Mouse (Mus musculus): ENCODE results near the gene Cxadr. TPM values are rescaled to one million over a fixed set of nuclear protein-coding genes. Genes with fewer than 3 reads are reported as not detected.

Cxadr gene
- polyA plus RNA-seq, 1 experiment from 2014 or later, result 24.1 TPM

DNA sequence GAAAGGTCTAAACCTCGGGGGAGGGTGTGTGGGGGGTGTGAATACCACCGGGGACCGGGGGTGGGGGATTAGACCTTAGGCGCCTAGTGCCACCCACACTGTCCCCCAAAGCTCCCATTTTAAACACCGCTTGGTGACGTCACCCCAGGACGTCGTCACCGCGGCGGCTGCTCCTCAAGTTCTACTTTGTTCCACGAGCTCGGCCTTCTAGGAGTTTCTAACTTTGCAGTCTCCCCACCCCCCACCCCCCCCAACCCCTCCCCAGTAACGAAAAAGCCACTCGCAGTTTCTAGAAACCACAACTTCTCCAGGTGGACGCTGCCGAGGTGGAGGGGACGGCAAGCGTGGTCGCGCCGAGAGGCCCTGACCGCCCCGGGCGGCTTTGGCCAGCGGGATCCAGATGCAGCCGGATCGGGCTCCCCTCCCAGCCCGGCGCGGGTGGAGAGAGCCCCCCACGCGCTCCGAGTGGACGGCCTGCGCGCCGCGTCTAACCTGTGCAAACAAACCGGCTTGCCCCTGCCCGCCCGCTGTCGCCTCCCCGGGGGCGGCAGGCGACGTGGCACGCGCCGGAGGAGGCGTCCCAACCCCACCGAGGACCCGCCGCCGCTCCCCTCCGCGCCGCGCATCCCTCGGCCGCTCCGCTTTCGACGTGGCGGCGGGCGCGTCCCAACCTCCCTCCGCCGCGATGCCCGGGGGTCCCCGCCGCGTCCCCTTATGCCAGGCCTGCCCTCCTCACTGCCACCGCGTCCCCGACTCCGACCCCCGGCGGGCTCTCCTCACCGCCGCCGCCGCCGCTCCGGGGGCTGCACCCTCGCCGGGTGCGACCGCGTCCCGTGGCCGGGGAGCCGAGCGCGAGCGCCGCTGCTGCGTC, 74.8 kb downstream of the Cxadr start:
- peak overlapping the region; percentile 73 for H3K4me2 ChIP-seq
- no peaks in the 10 kb centered on the region for H3K27me3 ChIP-seq
- ATAC-seq (ENCODE audit: insufficient number of reproducible peaks, insufficient read depth, low FRiP score, low TSS enrichment, low read depth), result peak; percentile 65
- H3K27ac ChIP-seq, result peak overlapping the region; percentile 82
- H3K4me3 ChIP-seq, result peak overlapping the region; percentile 91
- WGBS, result under 1% methylated on average over 50 of the region's 100 CpGs
- no peaks in the 10 kb centered on the region for H3K9me3 ChIP-seq
- peaks cover 13% of the 10 kb centered on the region for H3K4me1 ChIP-seq
- peak overlapping the region; percentile 97 for H3K9ac ChIP-seq
- peaks cover 13% of the 10 kb centered on the region for H3K36me3 ChIP-seq

DNA sequence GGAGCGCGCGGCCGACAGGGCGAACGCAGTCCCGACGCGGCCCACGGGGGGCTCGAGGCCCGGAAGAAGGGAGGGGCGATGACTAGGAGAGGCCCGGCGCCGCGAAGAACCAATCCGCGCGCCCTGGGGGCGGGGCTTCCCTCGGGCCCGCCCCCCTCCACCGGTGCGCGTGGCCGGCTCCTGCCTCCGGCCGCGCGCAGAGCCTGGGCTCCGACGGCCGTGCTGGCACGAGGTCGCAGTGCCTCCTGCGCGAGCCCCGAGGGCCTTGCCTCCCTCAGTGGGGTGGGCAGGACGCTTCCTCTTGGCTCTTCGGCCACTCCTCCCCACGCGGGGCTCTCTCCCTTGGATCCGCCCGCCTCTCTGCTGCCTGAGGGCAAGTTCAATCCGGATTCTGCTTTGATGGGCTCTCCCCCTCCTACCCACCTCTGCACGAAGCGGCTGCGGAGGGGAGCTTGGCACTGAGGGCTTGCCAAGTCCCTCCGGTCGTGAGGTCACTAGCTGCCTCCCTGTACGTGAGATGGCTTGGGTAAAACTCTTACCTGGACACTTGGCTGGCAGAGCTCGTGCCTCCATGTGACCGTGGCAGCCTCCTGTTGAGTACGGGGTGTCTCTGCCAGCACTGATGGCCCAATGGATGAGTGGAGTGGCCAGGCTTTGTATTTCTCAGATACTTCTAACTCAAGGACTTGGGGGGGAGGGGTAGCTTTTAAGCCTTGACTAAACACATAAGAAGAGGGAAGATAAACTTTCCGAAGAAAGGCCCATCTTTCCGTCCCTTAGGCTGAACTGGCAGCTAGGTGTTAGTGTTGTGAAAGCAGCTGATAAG, 75.7 kb downstream of the Cxadr start, which contains the start of gene Btg3:
TSS of gene Btg3 (minus strand) at position 448 of the 826 bp plus-strand sequence.
- 2% methylated on average over 52 of the region's 57 CpGs for WGBS
- Histone ChIP-seq H3K9ac (peak within 1 kb of the TSS; percentile 97), H3K4me1 (peaks cover 13% of the 10 kb centered on the region)

DNA sequence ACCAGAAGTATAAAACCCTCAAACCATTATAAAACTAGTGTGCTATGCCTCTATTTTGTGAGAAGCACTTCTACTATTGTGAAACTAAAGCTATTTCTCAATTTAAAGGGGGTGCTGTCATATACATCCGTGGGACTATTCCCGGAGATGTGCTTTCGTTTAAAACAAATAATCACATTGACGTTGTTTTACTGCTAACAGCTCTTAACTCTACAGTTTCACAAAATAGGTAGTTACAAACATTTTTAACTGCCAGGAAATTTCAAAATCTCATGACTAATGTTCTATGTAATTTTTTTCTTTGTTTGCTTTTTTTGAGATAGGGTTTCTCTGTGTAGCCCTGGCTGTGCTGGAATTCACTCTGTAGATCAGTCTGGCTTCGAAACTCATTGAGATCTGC, 77.2 kb downstream of the Cxadr start:
- H3K36me3 ChIP-seq, result no peaks in the 10 kb centered on the region
- H3K27ac ChIP-seq, result no peak overlapping the region
- no peaks in the 10 kb centered on the region for H3K27me3 ChIP-seq
- 89% methylated on average over 5 of the region's 5 CpGs for WGBS
- H3K4me2 ChIP-seq, result no peak overlapping the region
- H3K4me3 ChIP-seq, result no peak overlapping the region
- no peaks in the 10 kb centered on the region for H3K9me3 ChIP-seq
- H3K4me1 ChIP-seq, result peaks cover 13% of the 10 kb centered on the region
- ATAC-seq (ENCODE audit: insufficient number of reproducible peaks, insufficient read depth, low FRiP score, low TSS enrichment, low read depth), result no peak
- no peak overlapping the region for H3K9ac ChIP-seq

More for the DNA sequence above, 75.7 kb downstream of the Cxadr start, which contains the start of gene Btg3:
- ATAC-seq (ENCODE audit: insufficient number of reproducible peaks, insufficient read depth, low FRiP score, low TSS enrichment, low read depth), result peak; percentile 94
- Histone ChIP-seq H3K4me2 (peak within 1 kb of the TSS; percentile 73), H3K9me3 (no peaks in the 10 kb centered on the region), H3K27me3 (no peaks in the 10 kb centered on the region), H3K36me3 (peaks cover 11% of the 10 kb centered on the region), H3K4me3 (peak within 1 kb of the TSS; percentile 91), H3K27ac (peak within 1 kb of the TSS; percentile 82)

DNA sequence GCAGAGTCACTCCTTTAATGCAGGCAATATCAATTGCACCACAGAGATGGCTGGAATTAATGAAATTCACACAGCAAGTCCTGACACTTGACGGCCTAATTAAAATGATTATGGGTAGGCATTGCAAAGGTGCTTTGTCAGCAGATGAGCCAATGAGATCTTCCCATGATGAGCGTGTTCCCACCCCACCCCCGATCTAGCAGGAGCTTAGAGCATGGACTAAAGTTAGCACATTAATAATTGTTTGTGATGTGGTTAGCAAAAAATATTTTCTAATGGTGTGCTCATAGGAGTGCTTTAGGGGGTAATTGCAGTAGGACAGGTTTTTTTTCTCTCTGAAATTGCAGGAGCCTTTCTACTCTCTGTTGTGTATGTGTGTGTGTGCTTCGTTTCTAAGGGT, 87.8 kb downstream of the Cxadr start:
- 72% methylated on average over 4 of the region's 4 CpGs for WGBS

DNA sequence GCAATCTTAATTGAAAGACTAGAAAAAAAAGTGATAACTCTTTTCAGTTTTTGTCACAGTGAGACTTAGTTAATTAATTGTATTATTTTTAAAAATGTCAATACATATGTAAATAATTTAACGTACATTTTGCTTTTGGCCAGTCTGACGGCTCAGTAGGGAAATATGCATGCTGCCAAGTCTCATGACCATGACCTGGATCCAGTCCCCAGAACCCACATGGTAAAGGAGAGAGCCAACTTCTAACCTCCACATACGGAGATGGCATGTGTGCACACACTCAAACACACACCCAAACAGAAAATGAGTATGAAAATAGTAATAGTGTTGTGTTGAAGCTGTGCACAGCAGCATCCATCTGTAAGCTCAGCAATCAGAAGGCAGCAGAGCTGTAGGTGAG, 88.7 kb downstream of the Cxadr start:
- H3K36me3 ChIP-seq, result no peaks in the 10 kb centered on the region
- no peaks in the 10 kb centered on the region for H3K9me3 ChIP-seq
- H3K4me1 ChIP-seq, result no peaks in the 10 kb centered on the region
- no peak overlapping the region for H3K9ac ChIP-seq
- no peak for ATAC-seq (ENCODE audit: insufficient number of reproducible peaks, insufficient read depth, low FRiP score, low TSS enrichment, low read depth)
- no peaks in the 10 kb centered on the region for H3K27me3 ChIP-seq
- H3K4me2 ChIP-seq, result no peak overlapping the region
- WGBS, result 80% methylated on average over 3 of the region's 3 CpGs
- no peak overlapping the region for H3K4me3 ChIP-seq
- no peak overlapping the region for H3K27ac ChIP-seq

More for the DNA sequence above, 87.8 kb downstream of the Cxadr start:
- H3K36me3 ChIP-seq, result no peaks in the 10 kb centered on the region
- no peak overlapping the region for H3K4me3 ChIP-seq
- H3K4me1 ChIP-seq, result no peaks in the 10 kb centered on the region
- no peaks in the 10 kb centered on the region for H3K27me3 ChIP-seq
- H3K4me2 ChIP-seq, result no peak overlapping the region
- no peaks in the 10 kb centered on the region for H3K9me3 ChIP-seq
- no peak overlapping the region for H3K9ac ChIP-seq
- no peak overlapping the region for H3K27ac ChIP-seq
- ATAC-seq (ENCODE audit: insufficient number of reproducible peaks, insufficient read depth, low FRiP score, low TSS enrichment, low read depth), result no peak

DNA sequence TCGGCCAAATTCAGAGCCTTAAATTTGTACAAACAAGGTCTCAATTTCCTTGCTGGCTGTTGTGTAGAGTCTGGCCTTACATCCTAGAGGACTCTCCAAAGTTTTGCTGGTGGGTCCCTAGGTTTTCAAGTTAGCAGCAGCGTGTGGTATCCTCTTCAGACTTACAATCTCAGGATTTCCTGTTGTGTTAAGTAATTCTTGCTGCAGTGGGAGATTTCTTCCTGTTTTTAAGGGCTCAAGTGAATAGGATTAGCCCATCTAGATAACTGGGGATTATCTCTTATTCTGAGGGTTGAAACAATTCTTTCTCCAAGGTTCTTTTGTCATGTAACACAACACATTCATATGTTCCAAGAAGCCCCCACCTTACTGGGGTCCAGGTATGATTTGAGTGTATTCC, 90.1 kb downstream of the Cxadr start:
- no peak overlapping the region for H3K4me3 ChIP-seq
- no peaks in the 10 kb centered on the region for H3K9me3 ChIP-seq
- H3K27ac ChIP-seq, result no peak overlapping the region
- no peaks in the 10 kb centered on the region for H3K36me3 ChIP-seq
- no peak overlapping the region for H3K4me2 ChIP-seq
- ATAC-seq (ENCODE audit: insufficient number of reproducible peaks, insufficient read depth, low FRiP score, low TSS enrichment, low read depth), result no peak
- no peaks in the 10 kb centered on the region for H3K4me1 ChIP-seq
- no peaks in the 10 kb centered on the region for H3K27me3 ChIP-seq
- H3K9ac ChIP-seq, result no peak overlapping the region
- 64% methylated on average over 2 of the region's 2 CpGs for WGBS

DNA sequence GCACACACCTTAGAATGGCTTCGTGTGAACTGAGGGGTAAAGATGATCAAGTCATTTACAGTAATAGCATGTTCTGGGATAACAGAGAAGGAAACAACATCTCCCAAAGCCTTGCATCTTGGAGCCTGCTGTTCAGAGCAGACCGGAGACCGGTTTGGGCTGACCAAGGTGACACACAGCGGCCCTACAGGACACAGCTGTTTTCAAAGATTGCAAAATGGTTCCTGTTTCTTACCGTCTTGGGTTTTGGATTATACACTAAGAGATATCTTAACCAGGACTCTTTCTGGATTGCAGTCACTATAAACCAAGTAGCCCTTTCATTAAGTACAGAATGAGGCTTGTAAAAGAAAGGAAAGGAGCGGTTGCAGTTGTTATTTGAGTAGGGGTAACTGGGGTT, 97.4 kb downstream of the Cxadr start:
- Histone ChIP-seq H3K4me2 (no peak overlapping the region), H3K4me3 (no peak overlapping the region), H3K27me3 (no peaks in the 10 kb centered on the region), H3K36me3 (no peaks in the 10 kb centered on the region), H3K9me3 (no peaks in the 10 kb centered on the region), H3K4me1 (no peaks in the 10 kb centered on the region), H3K9ac (no peak overlapping the region), H3K27ac (no peak overlapping the region)
- no peak for ATAC-seq (ENCODE audit: insufficient number of reproducible peaks, insufficient read depth, low FRiP score, low TSS enrichment, low read depth)
- 90% methylated on average over 6 of the region's 6 CpGs for WGBS

DNA sequence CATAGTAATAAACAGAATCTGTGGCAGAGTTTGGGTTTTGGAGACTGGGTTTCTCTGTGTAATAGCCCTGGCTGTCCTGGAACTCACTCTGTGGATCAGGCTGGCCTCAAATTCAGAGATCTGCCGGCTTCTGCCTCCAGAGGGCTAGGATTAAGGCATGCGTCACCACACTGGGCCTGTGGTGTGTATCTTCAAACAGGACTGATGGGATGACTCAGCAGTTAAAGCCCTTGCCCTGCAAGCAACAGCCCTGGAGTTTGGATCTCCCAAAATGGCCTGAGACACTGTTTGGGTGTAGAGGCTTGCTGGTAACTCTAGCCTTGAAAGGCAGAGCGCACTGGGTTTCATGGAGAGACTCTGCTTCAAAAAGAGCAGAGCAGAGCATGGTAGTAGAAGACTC, 98.1 kb downstream of the Cxadr start:
- H3K9ac ChIP-seq, result no peak overlapping the region
- H3K9me3 ChIP-seq, result no peaks in the 10 kb centered on the region
- no peak overlapping the region for H3K4me3 ChIP-seq
- no peaks in the 10 kb centered on the region for H3K36me3 ChIP-seq
- no peaks in the 10 kb centered on the region for H3K4me1 ChIP-seq
- 84% methylated on average over 3 of the region's 3 CpGs for WGBS
- ATAC-seq (ENCODE audit: insufficient number of reproducible peaks, insufficient read depth, low FRiP score, low TSS enrichment, low read depth), result no peak
- H3K27me3 ChIP-seq, result no peaks in the 10 kb centered on the region
- no peak overlapping the region for H3K4me2 ChIP-seq
- no peak overlapping the region for H3K27ac ChIP-seq

DNA sequence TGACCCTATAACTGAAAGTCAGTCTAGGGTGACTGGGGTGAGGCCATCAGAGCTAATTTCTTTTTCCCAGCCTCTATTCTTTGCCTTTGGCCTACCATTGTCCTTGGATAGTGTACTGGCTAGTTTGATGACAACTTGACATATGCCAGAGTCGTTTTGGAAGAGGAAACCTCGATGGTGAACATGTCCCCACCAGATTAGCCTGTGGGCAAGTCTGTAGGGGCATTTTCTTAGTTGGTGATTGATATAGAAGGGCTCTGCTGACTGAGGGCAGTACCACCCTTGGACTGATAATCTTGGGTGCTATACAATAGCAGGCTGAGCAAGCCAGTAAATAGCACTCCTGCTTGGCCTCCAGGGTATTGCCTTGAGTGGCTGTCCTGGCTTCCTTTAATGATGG, 101.0 kb downstream of the Cxadr start:
- Histone ChIP-seq H3K4me1 (no peaks in the 10 kb centered on the region), H3K27me3 (no peaks in the 10 kb centered on the region), H3K27ac (no peak overlapping the region), H3K4me3 (no peak overlapping the region), H3K9me3 (no peaks in the 10 kb centered on the region), H3K4me2 (no peak overlapping the region), H3K9ac (no peak overlapping the region), H3K36me3 (no peaks in the 10 kb centered on the region)
- ATAC-seq (ENCODE audit: insufficient number of reproducible peaks, insufficient read depth, low FRiP score, low TSS enrichment, low read depth), result no peak
- WGBS, result 49% methylated on average over 2 of the region's 2 CpGs

DNA sequence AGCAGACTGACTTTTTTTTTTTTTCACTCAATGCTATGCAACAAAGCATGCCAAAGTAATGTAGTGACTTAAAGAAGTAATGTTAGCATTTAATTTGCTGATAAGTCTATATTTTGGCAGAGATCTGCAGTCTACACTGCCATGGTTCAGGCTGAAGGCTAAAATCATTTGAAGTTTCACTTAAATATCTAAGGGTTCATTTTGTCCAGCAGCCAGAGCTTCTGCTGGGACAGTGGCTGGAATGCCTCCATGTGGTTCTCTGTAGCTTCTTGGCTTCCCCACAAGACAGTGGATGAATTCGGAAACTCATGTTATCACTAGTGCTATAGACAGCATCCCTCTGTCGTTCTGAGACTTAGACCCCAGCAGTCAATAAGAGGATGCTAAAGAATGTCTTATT, 105.4 kb downstream of the Cxadr start:
- Histone ChIP-seq H3K9me3 (no peaks in the 10 kb centered on the region), H3K4me1 (no peaks in the 10 kb centered on the region), H3K27ac (no peak overlapping the region), H3K27me3 (no peaks in the 10 kb centered on the region), H3K4me3 (no peak overlapping the region), H3K9ac (no peak overlapping the region), H3K36me3 (no peaks in the 10 kb centered on the region), H3K4me2 (no peak overlapping the region)
- WGBS, result 81% methylated on average over 2 of the region's 2 CpGs
- ATAC-seq (ENCODE audit: insufficient number of reproducible peaks, insufficient read depth, low FRiP score, low TSS enrichment, low read depth), result no peak

DNA sequence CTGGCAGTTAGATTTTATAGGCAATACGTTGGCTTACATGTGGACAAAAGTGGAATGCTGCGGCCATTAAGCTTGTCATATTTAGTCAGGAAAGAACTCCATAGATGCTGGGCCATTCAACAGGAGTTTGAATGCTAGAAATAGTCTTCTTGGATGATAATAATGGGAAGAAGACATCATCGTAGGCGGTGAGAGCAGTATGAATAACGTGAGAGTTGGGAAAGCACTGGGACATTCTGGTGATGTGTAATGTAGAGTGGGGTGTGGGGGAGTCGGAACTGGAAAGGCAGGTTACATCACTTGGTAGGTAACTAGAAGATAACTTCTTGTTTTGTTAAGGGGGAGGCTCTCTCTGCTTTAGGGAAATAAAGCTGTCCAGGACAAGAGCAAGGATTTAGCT, 106.6 kb downstream of the Cxadr start:
- 92% methylated on average over 6 of the region's 6 CpGs for WGBS
- no peak for ATAC-seq (ENCODE audit: insufficient number of reproducible peaks, insufficient read depth, low FRiP score, low TSS enrichment, low read depth)

More for the DNA sequence above, 106.6 kb downstream of the Cxadr start:
- Histone ChIP-seq H3K4me1 (no peaks in the 10 kb centered on the region), H3K4me2 (no peak overlapping the region), H3K36me3 (no peaks in the 10 kb centered on the region), H3K27me3 (no peaks in the 10 kb centered on the region), H3K27ac (no peak overlapping the region), H3K9me3 (no peaks in the 10 kb centered on the region), H3K9ac (no peak overlapping the region), H3K4me3 (no peak overlapping the region)
